Mouse (Mus musculus) hindbrain, embryonic 13.5 days (tissue): ENCODE measurements around the gene Gm7879. TPM values are rescaled to one million over a fixed set of nuclear protein-coding genes. Genes with fewer than 3 reads are reported as not detected.

Experiments
- ATAC-seq: fragments of 200-750 bp; cut with Nextera tagmentation; 2 replicates; pipeline ENCODE4 v1.8.0; 2017; ENCODE audit warnings: moderate TSS enrichment; ENCODE audit not compliant: low FRiP score
- H3K27ac ChIP-seq: fragments of 300-500 bp; sonication (generic); 2 replicates; pipeline ENCODE4 v1.5.1; 2015; ENCODE audit warnings: inconsistent platforms, mild to moderate bottlenecking, moderate library complexity
- H3K27me3 ChIP-seq: fragments of 300-500 bp; sonication (generic); 2 replicates; pipeline ENCODE4 v1.6.1; 2015; ENCODE audit warnings: mild to moderate bottlenecking, inconsistent platforms
- H3K36me3 ChIP-seq: fragments of 300-500 bp; sonication (generic); 2 replicates; pipeline ENCODE4 v1.6.1; 2015; ENCODE audit warnings: mild to moderate bottlenecking, inconsistent platforms
- H3K4me1 ChIP-seq: fragments of 300-500 bp; sonication (generic); replicated peaks from 2 replicates; pipeline ENCODE4 v1.6.1; 2015; ENCODE audit warnings: inconsistent platforms
- H3K4me2 ChIP-seq: fragments of 300-500 bp; sonication (generic); 2 replicates; pipeline ENCODE4 v1.6.1; 2015; ENCODE audit warnings: inconsistent platforms, mild to moderate bottlenecking, moderate library complexity
- H3K4me3 ChIP-seq: fragments of 300-500 bp; sonication (generic); 2 replicates; pipeline ENCODE4 v1.5.1; 2015; ENCODE audit warnings: mild to moderate bottlenecking, inconsistent platforms
- H3K9ac ChIP-seq: fragments of 300-500 bp; sonication (generic); 2 replicates; pipeline ENCODE4 v1.6.1; 2015; ENCODE audit warnings: mild to moderate bottlenecking, inconsistent platforms
- H3K9me3 ChIP-seq: fragments of 300-500 bp; sonication (generic); 2 replicates; pipeline ENCODE4 v1.6.1; 2016; ENCODE audit warnings: inconsistent platforms
- WGBS: fragments of 180-500 bp; shearing (Covaris S2); methylation state at CpG from one replicate; pipeline ENCODE4 v1.1.7; 2015; 5-methylcytosine and 5-hydroxymethylcytosine counted together
- polyA plus RNA-seq: library from polyadenylated mRNA; unstranded; fragments of >200 nt; fragmentation: Nextera tagmentation; extraction: Ambion mirVana; gene quantifications from 2 replicates; pipeline ENCODE4 v1.2.1, GENCODE M21; 2015

The Gm7879 gene
- polyA plus RNA-seq, 1 experiment from 2014 or later = 0.77 TPM

DNA sequence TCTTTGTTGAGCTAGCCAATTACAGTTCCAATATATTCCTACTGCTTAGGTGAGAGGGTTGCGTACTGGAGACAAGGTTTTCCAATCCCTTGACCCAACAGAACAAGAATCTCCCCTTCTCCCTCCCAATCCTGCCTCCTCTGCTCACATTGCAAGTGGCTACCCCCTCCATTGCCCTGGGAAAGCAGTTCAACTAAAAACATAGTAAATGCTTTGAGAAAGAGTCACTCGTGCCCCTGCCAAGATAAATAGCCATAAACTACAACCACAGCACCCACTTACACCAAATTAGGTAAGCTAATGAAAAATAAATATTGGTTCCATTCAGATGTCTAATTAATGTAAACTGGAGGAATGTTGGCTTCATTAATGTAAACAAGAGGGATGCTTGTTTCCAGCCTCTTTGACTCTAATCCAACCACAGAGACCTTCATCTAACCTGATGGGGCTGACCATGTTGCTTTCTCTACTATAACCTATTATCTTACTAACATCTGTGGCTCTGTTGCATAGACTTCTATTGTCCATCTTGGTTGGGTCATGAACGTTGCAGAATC is 47.0 kb downstream of the Gm7879 start:
- Histone ChIP-seq H3K9ac (no peak overlapping the region), H3K27ac (no peak overlapping the region), H3K4me1 (no peaks in the 10 kb centered on the region), H3K4me3 (no peak overlapping the region), H3K9me3 (no peaks in the 10 kb centered on the region), H3K36me3 (no peaks in the 10 kb centered on the region), H3K4me2 (no peak overlapping the region), H3K27me3 (no peaks in the 10 kb centered on the region)
- ATAC-seq = no peak
- WGBS = 80% methylated on average over 3 of the region's 3 CpGs

DNA sequence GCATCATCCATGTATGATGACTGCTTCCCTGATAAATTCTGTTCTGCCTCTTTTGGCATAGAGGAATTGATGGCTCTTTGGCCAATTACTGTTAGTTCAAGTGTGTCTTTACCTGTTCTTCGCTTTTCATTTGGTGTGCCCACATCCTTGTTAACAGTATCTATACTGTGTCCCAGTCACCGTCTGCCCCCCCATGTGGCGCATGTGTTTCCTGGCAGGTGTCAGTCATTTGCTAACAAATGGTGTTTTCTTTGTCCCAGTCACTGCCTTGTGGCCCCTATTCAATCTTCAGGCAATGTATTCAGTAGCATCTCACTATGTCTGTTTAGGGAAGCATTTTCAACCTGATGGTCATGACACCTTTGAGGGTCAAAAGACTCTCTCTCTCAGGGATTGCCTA is 48.1 kb downstream of the Gm7879 start:
- H3K36me3 ChIP-seq = no peaks in the 10 kb centered on the region
- H3K4me1 ChIP-seq = no peaks in the 10 kb centered on the region
- no peaks in the 10 kb centered on the region for H3K9me3 ChIP-seq
- no peak overlapping the region for H3K9ac ChIP-seq
- ATAC-seq = no peak
- H3K27me3 ChIP-seq = no peaks in the 10 kb centered on the region
- WGBS = 94% methylated on average over 3 of the region's 3 CpGs
- no peak overlapping the region for H3K27ac ChIP-seq
- H3K4me3 ChIP-seq = no peak overlapping the region
- H3K4me2 ChIP-seq = no peak overlapping the region

Other genes starting within 250 kb of the Gm7879 start
- gene Bst1, start 94.3 kb upstream of the Gm7879 start, polyA plus RNA-seq = not detected in 2 replicates
- gene Fbxl5, start 91.5 kb upstream of the Gm7879 start, polyA plus RNA-seq = 69.7 and 70.5 TPM in 2 replicates
- gene Cd38, start 44.6 kb upstream of the Gm7879 start, polyA plus RNA-seq = 4.1 and 4.6 TPM in 2 replicates
- gene Fgfbp1, start 68.6 kb downstream of the Gm7879 start, polyA plus RNA-seq = 2.5 and 2.8 TPM in 2 replicates
- gene Prom1, start 188.9 kb downstream of the Gm7879 start, polyA plus RNA-seq = 41.9 and 47.1 TPM in 2 replicates